Mouse (Mus musculus) MEL (cell line): Measurements from ENCODE around the gene Myocd. TPM values are rescaled to one million over a fixed set of nuclear protein-coding genes. Genes with fewer than 3 reads are reported as not detected.

Experiments used
- DNase-seq: peaks from one replicate; pipeline ENCODE4 v3.0.0; 2011; ENCODE audit warnings: low read depth, low spot score
- H3K27ac ChIP-seq: 2 replicates; pipeline ENCODE4 v1.5.1; 2012; ENCODE audit warnings: low read depth, mild to moderate bottlenecking, control low read depth, low read length, moderate library complexity; ENCODE audit not compliant: control insufficient read depth
- H3K27me3 ChIP-seq, 2 experiments: fragments of 150-350 bp in 1 of 2; sonication (generic) in 1 of 2; 2 replicates each; pipeline ENCODE4 v1.6.1; 2012; ENCODE audit warnings: low read length in 2 of 2, mild to moderate bottlenecking in 2 of 2, improper control_type of control experiment in 1 of 2, moderate library complexity in 1 of 2; ENCODE audit not compliant: insufficient read depth in 2 of 2, control insufficient read depth in 1 of 2
- H3K36me3 ChIP-seq, 2 experiments: 2 replicates each; pipeline ENCODE4 v1.6.1; 2012 to 2014; ENCODE audit warnings: low read length in 2 of 2, improper control_type of control experiment in 1 of 2, inconsistent platforms in 1 of 2, mild to moderate bottlenecking in 1 of 2; ENCODE audit not compliant: insufficient read depth in 2 of 2, control insufficient read depth in 1 of 2
- H3K4me1 ChIP-seq, 2 experiments: fragments of 150-350 bp in 1 of 2; sonication (generic) in 1 of 2; 2 replicates each; pipeline ENCODE4 v1.6.1; 2012; ENCODE audit warnings: low read length in 2 of 2, improper control_type of control experiment in 1 of 2, mild to moderate bottlenecking in 1 of 2; ENCODE audit not compliant: insufficient read depth in 2 of 2, control insufficient read depth in 1 of 2
- H3K4me3 ChIP-seq, 2 experiments: fragments of 150-350 bp in 1 of 2; sonication (generic) in 1 of 2; 2 replicates each; pipeline ENCODE4 v1.5.1; 2012; ENCODE audit warnings: low read depth in 2 of 2, low read length in 2 of 2, mild to moderate bottlenecking in 2 of 2, moderate library complexity in 2 of 2, control low read depth in 1 of 2, improper control_type of control experiment in 1 of 2; ENCODE audit not compliant: control insufficient read depth in 1 of 2, insufficient read depth in 1 of 2
- H3K79me2 ChIP-seq: 2 replicates; pipeline ENCODE4 v1.6.1; 2012; ENCODE audit warnings: mild to moderate bottlenecking, low read length, moderate library complexity; ENCODE audit not compliant: control insufficient read depth, poor library complexity, insufficient read depth
- H3K9ac ChIP-seq: 2 replicates; pipeline ENCODE4 v1.6.1; 2012; ENCODE audit warnings: low read depth, mild to moderate bottlenecking, control low read depth, low read length, moderate library complexity; ENCODE audit not compliant: control insufficient read depth, poor library complexity, severe bottlenecking
- H3K9me3 ChIP-seq: fragments of 150-350 bp; sonication (generic); replicated peaks from 2 replicates; pipeline ENCODE4 v1.6.1; 2012; ENCODE audit warnings: mild to moderate bottlenecking, low read length, improper control_type of control experiment, moderate library complexity; ENCODE audit not compliant: insufficient read depth
- CHD2 ChIP-seq: IDR thresholded peaks from 2 replicates; pipeline ENCODE4 v1.6.1; 2011; ENCODE audit warnings: low read length, improper control_type of control experiment
- CTCF ChIP-seq, 3 experiments: IDR thresholded peaks in 2 of 3; conservative IDR thresholded peaks in 1 of 3; 2 replicates each; pipeline ENCODE4 v1.5.1; 2011 to 2012; ENCODE audit warnings: low read length in 3 of 3, low read depth in 2 of 3, mild to moderate bottlenecking in 2 of 3, improper control_type of control experiment in 1 of 3, inconsistent platforms in 1 of 3, mixed read lengths in 1 of 3, moderate library complexity in 1 of 3; ENCODE audit not compliant: control insufficient read depth in 1 of 3, insufficient read depth in 1 of 3, poor library complexity in 1 of 3, severe bottlenecking in 1 of 3
- E2F4 ChIP-seq: IDR thresholded peaks from 2 replicates; pipeline ENCODE4 v1.6.1; 2011; ENCODE audit warnings: low read depth, low read length, improper control_type of control experiment, borderline replicate concordance
- ETS1 ChIP-seq: IDR thresholded peaks from 2 replicates; pipeline ENCODE4 v1.6.1; 2012; ENCODE audit warnings: low read depth, mild to moderate bottlenecking, inconsistent platforms, low read length, improper control_type of control experiment, moderate library complexity
- HCFC1 ChIP-seq: IDR thresholded peaks from 2 replicates; pipeline ENCODE4 v1.6.1; 2012; ENCODE audit warnings: low read depth, mild to moderate bottlenecking, inconsistent platforms, low read length, improper control_type of control experiment, moderate library complexity
- KAT2A ChIP-seq: conservative IDR thresholded peaks from 2 replicates; pipeline ENCODE4 v1.6.1; 2012; ENCODE audit warnings: low read depth, low read length, improper control_type of control experiment, inconsistent platforms
- MAFK ChIP-seq: IDR thresholded peaks from 2 replicates; pipeline ENCODE4 v1.6.1; 2011; ENCODE audit warnings: low read depth, mild to moderate bottlenecking, low read length, improper control_type of control experiment, borderline replicate concordance
- MAX ChIP-seq: IDR thresholded peaks from 2 replicates; pipeline ENCODE4 v1.6.1; 2011; ENCODE audit warnings: low read length, improper control_type of control experiment
- MAZ ChIP-seq: IDR thresholded peaks from 2 replicates; pipeline ENCODE4 v1.6.1; 2012; ENCODE audit warnings: low read depth, mild to moderate bottlenecking, inconsistent platforms, low read length, improper control_type of control experiment
- NRF1 ChIP-seq: IDR thresholded peaks from 2 replicates; pipeline ENCODE4 v1.6.1; 2014; ENCODE audit warnings: low read depth, mild to moderate bottlenecking, inconsistent platforms, low read length, improper control_type of control experiment, moderate library complexity; ENCODE audit not compliant: poor library complexity, insufficient read depth, severe bottlenecking
- POLR2A ChIP-seq, 2 experiments: IDR thresholded peaks; 2 replicates each; pipeline ENCODE4 v1.6.1; 2011 to 2012; ENCODE audit warnings: low read length in 2 of 2, mild to moderate bottlenecking in 2 of 2, control low read depth in 1 of 2, improper control_type of control experiment in 1 of 2, low read depth in 1 of 2, moderate library complexity in 1 of 2; ENCODE audit not compliant: control insufficient read depth in 1 of 2, insufficient read depth in 1 of 2, poor library complexity in 1 of 2
- POLR2AphosphoS5 ChIP-seq: IDR thresholded peaks from 2 replicates; pipeline ENCODE4 v1.6.1; 2012; ENCODE audit warnings: low read depth, borderline replicate concordance, mild to moderate bottlenecking, inconsistent platforms, low read length, moderate library complexity, mixed read lengths
- RAD21 ChIP-seq: IDR thresholded peaks from 2 replicates; pipeline ENCODE4 v1.6.1; 2011; ENCODE audit warnings: mild to moderate bottlenecking, low read depth, low read length, improper control_type of control experiment
- RCOR1 ChIP-seq: IDR thresholded peaks from 2 replicates; pipeline ENCODE4 v1.6.1; 2012; ENCODE audit warnings: low read depth, mild to moderate bottlenecking, inconsistent platforms, low read length, improper control_type of control experiment
- SIN3A ChIP-seq: IDR thresholded peaks from 2 replicates; pipeline ENCODE4 v1.6.1; 2012; ENCODE audit warnings: low read length, improper control_type of control experiment, inconsistent platforms
- SMC3 ChIP-seq: IDR thresholded peaks from 2 replicates; pipeline ENCODE4 v1.6.1; 2011; ENCODE audit warnings: low read depth, low read length, improper control_type of control experiment
- TBP ChIP-seq: IDR thresholded peaks from 2 replicates; pipeline ENCODE4 v1.8.0; 2011; ENCODE audit warnings: low read depth, low read length, improper control_type of control experiment
- UBTF ChIP-seq: IDR thresholded peaks from 2 replicates; pipeline ENCODE4 v1.6.1; 2012; ENCODE audit warnings: low read depth, mild to moderate bottlenecking, inconsistent platforms, low read length, improper control_type of control experiment, moderate library complexity, borderline replicate concordance; ENCODE audit not compliant: insufficient read depth
- USF2 ChIP-seq, 2 experiments: IDR thresholded peaks; 2 replicates each; pipeline ENCODE4 v1.6.1; 2011 to 2012; ENCODE audit warnings: improper control_type of control experiment in 2 of 2, low read length in 2 of 2, borderline replicate concordance in 1 of 2, inconsistent platforms in 1 of 2, low read depth in 1 of 2, mild to moderate bottlenecking in 1 of 2; ENCODE audit not compliant: insufficient read depth in 1 of 2
- ZC3H11A ChIP-seq: IDR thresholded peaks from 2 replicates; pipeline ENCODE4 v1.6.1; 2012; ENCODE audit warnings: low read depth, mild to moderate bottlenecking, inconsistent platforms, low read length, improper control_type of control experiment
- ZMIZ1 ChIP-seq: IDR thresholded peaks from 2 replicates; pipeline ENCODE4 v1.6.1; 2012; ENCODE audit warnings: low read depth, mild to moderate bottlenecking, inconsistent platforms, low read length, improper control_type of control experiment, moderate library complexity
- ZNF384 ChIP-seq: IDR thresholded peaks from 2 replicates; pipeline ENCODE4 v1.6.1; 2012; ENCODE audit warnings: low read depth, mild to moderate bottlenecking, inconsistent platforms, low read length, improper control_type of control experiment
- polyA plus RNA-seq, 2 experiments: library from polyadenylated mRNA; stranded (reverse) in 1 of 2; unstranded in 1 of 2; fragments of >175 nt in 1 of 2; fragments of >200 nt in 1 of 2; gene quantifications; 2 replicates each; pipeline versions ENCODE4 v1.2.1 to v1.2.4; 2012; ENCODE audit warnings: low replicate concordance in 2 of 2, low read depth in 1 of 2; ENCODE audit not compliant: insufficient read length in 2 of 2, insufficient read depth in 1 of 2, missing spikeins in 1 of 2
- total RNA-seq: library from RNA; depleted of rRNA; stranded (reverse); fragments of 300-350 nt; gene quantifications from 2 replicates; pipeline ENCODE4 v1.2.3, GENCODE M21; 2012

Gene Myocd
- total and polyA plus RNA-seq, 3 experiments = not detected

DNA sequence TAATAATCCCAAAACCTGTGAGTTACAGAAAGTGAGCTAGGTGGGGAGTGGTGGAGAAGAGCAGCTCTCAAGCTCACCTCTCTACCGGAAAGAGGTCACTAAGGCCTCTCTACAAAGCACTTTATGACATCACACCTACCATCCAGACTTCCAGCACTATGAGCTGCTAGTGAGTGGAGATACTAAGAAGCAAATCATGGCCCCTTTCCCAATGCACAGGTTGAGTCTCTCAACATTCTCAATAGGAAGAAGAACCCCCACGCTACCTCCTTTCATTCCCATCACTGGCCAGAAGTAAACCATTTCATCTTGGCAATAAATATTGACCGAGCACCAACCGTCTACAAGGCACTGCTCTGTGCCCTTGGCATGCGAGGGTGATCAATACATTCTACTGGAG is 110.0 kb downstream of the Myocd start, which contains the start of gene 1700086D15Rik:
TSS of gene 1700086D15Rik (minus strand) at position 101 of the 400 bp plus-strand sequence.
- H3K9ac ChIP-seq = no peak within 1 kb of the TSS
- H3K27me3 ChIP-seq = no peaks in the 10 kb centered on the region
- no peaks in the 10 kb centered on the region for H3K9me3 ChIP-seq
- TF ChIP-seq SMC3 = no peak
- no peak for TF ChIP-seq SIN3A
- no peak for TF ChIP-seq E2F4
- TF ChIP-seq MAX = no peak
- TF ChIP-seq CTCF (IDR thresholded peaks at IDR 0.05 in 2 of 3, conservative IDR thresholded peaks at IDR 0.05 in 1 of 3; ENCODE audit: control insufficient read depth in 1 of 3, insufficient read depth in 1 of 3, low read depth in 2 of 3, low read length in 3 of 3, poor library complexity in 1 of 3, severe bottlenecking in 1 of 3) = no peak
- TF ChIP-seq RAD21 = no peak
- no peak for TF ChIP-seq CHD2
- no peak for TF ChIP-seq RCOR1
- TF ChIP-seq HCFC1 = no peak
- TF ChIP-seq ZNF384 = no peak
- no peak for TF ChIP-seq MAFK
- no peak for TF ChIP-seq UBTF
- no peak for TF ChIP-seq POLR2A (IDR thresholded peaks at IDR 0.05; ENCODE audit: control insufficient read depth in 1 of 2, insufficient read depth in 1 of 2, low read depth in 1 of 2, low read length in 2 of 2, poor library complexity in 1 of 2)
- no peak for TF ChIP-seq KAT2A
- no peak for TF ChIP-seq POLR2AphosphoS5
- no peak for TF ChIP-seq USF2 (IDR thresholded peaks at IDR 0.05; ENCODE audit: borderline replicate concordance in 1 of 2, insufficient read depth in 1 of 2, low read depth in 1 of 2, low read length in 2 of 2)
- DNase-seq = no peak
- no peaks in the 10 kb centered on the region for H3K4me1 ChIP-seq
- H3K36me3 ChIP-seq = no peaks in the 10 kb centered on the region
- no peaks in the 10 kb centered on the region for H3K79me2 ChIP-seq
- H3K27ac ChIP-seq = no peak within 1 kb of the TSS
- no peak within 1 kb of the TSS for H3K4me3 ChIP-seq

DNA sequence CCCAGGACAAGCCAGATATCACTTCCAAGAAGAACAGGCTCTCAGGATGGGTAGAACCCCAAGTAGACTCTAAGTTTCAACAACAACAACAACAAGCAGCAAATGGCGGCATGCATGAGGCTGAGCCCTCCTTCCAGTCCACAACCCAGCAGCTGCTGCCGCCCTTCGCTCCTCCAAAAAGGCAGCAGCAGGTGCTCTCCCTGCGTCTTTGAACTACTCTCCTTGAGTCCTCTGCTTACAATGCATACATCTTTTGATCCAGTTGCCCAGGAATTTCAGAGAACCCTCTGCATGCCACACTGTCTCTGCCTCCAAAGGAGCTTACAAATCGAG is 111.2 kb downstream of the Myocd start:
- H3K79me2 ChIP-seq = no peaks in the 10 kb centered on the region
- no peak overlapping the region for H3K4me3 ChIP-seq
- no peak overlapping the region for H3K9ac ChIP-seq
- H3K4me1 ChIP-seq = no peaks in the 10 kb centered on the region
- H3K27me3 ChIP-seq = no peaks in the 10 kb centered on the region
- H3K9me3 ChIP-seq = no peaks in the 10 kb centered on the region
- no peak for TF ChIP-seq KAT2A
- TF ChIP-seq NRF1 = no peak
- no peak for TF ChIP-seq TBP
- TF ChIP-seq MAZ = no peak
- TF ChIP-seq ETS1 = no peak
- TF ChIP-seq MAFK = no peak
- no peak for TF ChIP-seq ZMIZ1
- no peak for TF ChIP-seq HCFC1
- no peak for TF ChIP-seq POLR2AphosphoS5
- no peak for TF ChIP-seq ZC3H11A
- TF ChIP-seq, all 39 proteins: peak for 0
- DNase-seq = no peak
- no peak overlapping the region for H3K27ac ChIP-seq
- no peaks in the 10 kb centered on the region for H3K36me3 ChIP-seq
